In the genomic region with DNA sequence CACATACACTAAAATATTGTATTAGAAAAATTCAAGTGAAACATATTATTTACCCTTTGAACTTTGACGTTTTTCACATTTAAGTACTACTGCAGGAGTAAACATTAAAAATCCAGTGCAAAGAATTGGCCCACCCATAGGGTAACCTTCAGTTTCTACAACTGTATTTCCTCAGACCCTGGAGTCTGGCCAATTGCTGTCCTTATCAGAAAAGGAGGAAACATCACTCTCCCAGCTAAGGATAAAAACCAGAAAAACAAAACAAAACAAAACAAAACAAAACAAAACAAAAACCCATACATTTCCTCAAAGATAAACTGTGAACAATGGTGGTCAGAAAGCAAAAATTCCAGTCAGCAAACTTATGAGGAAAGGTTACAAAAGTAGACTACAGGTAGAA, we compare ENCODE assay signal across 16 mouse cellular contexts. TPM values are rescaled to one million over a fixed set of nuclear protein-coding genes. Genes with fewer than 3 reads are reported as not detected.
DNase-seq lines count a peak whose midpoint lies in the region; ATAC-seq and TF ChIP-seq lines count a peak whose summit lies in the region.
"Had no signal": no experiment of that assay in that cellular context is flagged by ENCODE, and none has a peak within 500 bp of the region (broad histone marks: within the 10 kb centered on the region; RNA-seq: fewer than 3 reads in every experiment).

No protein-coding gene starts in this region.

- TF ChIP-seq EP300 in heart, adult 2 months (IDR thresholded peaks at IDR 0.05; ENCODE audit: insufficient read depth, low read depth, low read length): no peak

- peaks cover 6% of the 10 kb centered on the region for H3K4me1 ChIP-seq in heart, adult 2 months (ENCODE audit: control insufficient read depth, insufficient read depth, low read length)
- H3K4me1 ChIP-seq in heart, embryonic 16.5 days (ENCODE audit: control insufficient read depth, insufficient read depth, low read length): peaks cover 7% of the 10 kb centered on the region
- H3K4me1 ChIP-seq: embryonic facial prominence, embryonic 13.5 days had no signal

- intact Hi-C loops in heart, adult 2 months (cut with DNase I): no loop called here
- intact Hi-C loops in heart, postnatal 25 days (cut with DNase I): no loop called here

- no peaks in the 10 kb centered on the region for H3K9me3 ChIP-seq in heart, embryonic 16.5 days (replicated peaks; ENCODE audit: control insufficient read depth, low read length)
- H3K9me3 ChIP-seq: embryonic facial prominence, embryonic 13.5 days had no signal

- no peak overlapping the region for H3K4me3 ChIP-seq in heart, adult 2 months
- no peak overlapping the region for H3K4me3 ChIP-seq in heart, embryonic 16.5 days (ENCODE audit: low read length)
- H3K4me3 ChIP-seq: embryonic facial prominence, embryonic 13.5 days had no signal

- TF ChIP-seq POLR2A in heart, adult 2 months (IDR thresholded peaks at IDR 0.05; ENCODE audit: insufficient read depth, low read depth, low read length): no peak

- H3K27ac ChIP-seq in heart, adult 2 months: peak overlapping the region; percentile 1; the same call in 1 of the 2 replicates
- H3K27ac ChIP-seq in heart, embryonic 16.5 days (ENCODE audit: low read length): peak overlapping the region; percentile 67
- H3K27ac ChIP-seq: embryonic facial prominence, embryonic 13.5 days; hindbrain, embryonic 14.5 days had no signal

- H3K9ac ChIP-seq in heart, adult 2 months (ENCODE audit: low read depth, low read length): no peak overlapping the region
- H3K9ac ChIP-seq in heart, embryonic 16.5 days (ENCODE audit: low read length): no peak overlapping the region
- H3K9ac ChIP-seq: embryonic facial prominence, embryonic 13.5 days; hindbrain, embryonic 14.5 days had no signal

- no peaks in the 10 kb centered on the region for H3K79me2 ChIP-seq in heart, adult 2 months (replicated peaks; ENCODE audit: control insufficient read depth, insufficient read depth, low read length)

- no peak for TF ChIP-seq CTCF in heart, adult 2 months (IDR thresholded peaks at IDR 0.05)

- H3K36me3 ChIP-seq in heart, adult 2 months (ENCODE audit: control insufficient read depth, insufficient read depth, low read length): peaks cover 21% of the 10 kb centered on the region
- H3K36me3 ChIP-seq in heart, embryonic 16.5 days (ENCODE audit: control insufficient read depth, insufficient read depth): peaks cover 10% of the 10 kb centered on the region; the same call in 1 of the 2 replicates

- no peak for ATAC-seq in heart, embryonic 16.5 days (replicated peaks; ENCODE audit: extremely low read depth, insufficient read depth, low FRiP score)

- no peak for DNase-seq in heart, adult 2 months
- no peak for DNase-seq in heart, postnatal 25 days (ENCODE audit: low spot score)
- peak; percentile 23 for DNase-seq in kidney, postnatal 14 days
- DNase-seq in kidney, adult 8-10 months: no peak
- DNase-seq in adrenal gland, adult (ENCODE audit: inconsistent age in 2 of 2, low spot score in 1 of 2): peak; percentile 27 to 79
- DNase-seq in layer of hippocampus, adult 11-12 months (ENCODE audit: low spot score): no peak
- DNase-seq in urinary bladder, postnatal 25 days (ENCODE audit: low spot score): no peak
- DNase-seq: cerebellum, adult 2 months; kidney, adult 11 months; liver; midbrain, embryonic 14.5 days; thymus, postnatal 25 days had no signal

- no peaks in the 10 kb centered on the region for H3K27me3 ChIP-seq in heart, adult 2 months (ENCODE audit: control insufficient read depth, insufficient read depth, low read length)
- H3K27me3 ChIP-seq in heart, embryonic 16.5 days (ENCODE audit: control insufficient read depth, insufficient read depth, low read length): no peaks in the 10 kb centered on the region
- H3K27me3 ChIP-seq: CH12.LX; embryonic facial prominence, embryonic 13.5 days had no signal

- no peak overlapping the region for H3K4me2 ChIP-seq in heart, embryonic 16.5 days (ENCODE audit: low read depth, low read length)
- H3K4me2 ChIP-seq: embryonic facial prominence, embryonic 13.5 days; hindbrain, embryonic 14.5 days had no signal

- 26% methylated on average over 1 of the region's 1 CpGs for WGBS in heart, adult 2 months
- WGBS in heart, embryonic 16.5 days: 57% methylated on average over 1 of the region's 1 CpGs

RNA-seq across cellular contexts. Expression of a gene that starts 14.9 kb away (rescaled TPM):
- 1 to 10 TPM; 3.5 to 4.8 TPM for total RNA-seq in heart, adult 2 months (2021)
- 5.3 and 12.6 TPM in 2 replicates for polyA plus RNA-seq in heart, adult 2 months (2012; rRNA removed)
- 1 to 10 TPM; 4.3 to 4.6 TPM for total RNA-seq in heart, postnatal 25 days (2021)
- 21.1 and 21.3 TPM in 2 replicates for polyA plus RNA-seq in heart, embryonic 16.5 days (2015; fragmentation: Nextera tagmentation; extraction: Ambion mirVana)

Comparison
In these comparisons a context has a peak if more than half of its experiments do, and no peak if none do; other contexts are left out.
1. DNase-seq: peak in kidney, postnatal 14 days (single experiment) and adrenal gland, adult (2 of 2); none in heart, adult 2 months (0 of 2), heart, postnatal 25 days (single experiment), kidney, adult 8-10 months (0 of 2), layer of hippocampus, adult 11-12 months (single experiment) and urinary bladder, postnatal 25 days (single experiment).